Mouse (Mus musculus) left cerebral cortex, adult 2 months (tissue): ENCODE results near the gene Eif4enif1. TPM values are rescaled to one million over a fixed set of nuclear protein-coding genes. Genes with fewer than 3 reads are reported as not detected.

Experiments used
- DNase-seq, 2 experiments: peaks; one replicate each; pipeline ENCODE4 v3.0.0; 2021 to 2022; ENCODE audit warnings: low spot score in 2 of 2, mixed read lengths in 1 of 2; ENCODE audit errors: extremely low spot score in 1 of 2
- H3K27ac ChIP-seq: fragments of 200-600 bp; 2 replicates; pipeline ENCODE4 v1.8.1; 2022
- H3K4me3 ChIP-seq: fragments of 200-600 bp; 2 replicates; pipeline ENCODE4 v1.8.1; 2022
- CTCF ChIP-seq: fragments of 200-600 bp; IDR thresholded peaks from 2 replicates; pipeline ENCODE4 v1.8.1; 2022; ENCODE audit warnings: antibody characterized with exemption, mild to moderate bottlenecking, moderate library complexity
- intact Hi-C: fragments of 180-260 bp; cut with DNase I; formaldehyde crosslinking; loops from one replicate; pipeline ENCODE4 v1.15.1; 2025
- total RNA-seq, 2 experiments: library from RNA; stranded (reverse); gene quantifications; 2 replicates each; pipeline ENCODE4 v1.2.3; 2021

Eif4enif1 gene
- total RNA-seq, 2 experiments from 2014 or later = 71.1 to 72.6 TPM

DNA sequence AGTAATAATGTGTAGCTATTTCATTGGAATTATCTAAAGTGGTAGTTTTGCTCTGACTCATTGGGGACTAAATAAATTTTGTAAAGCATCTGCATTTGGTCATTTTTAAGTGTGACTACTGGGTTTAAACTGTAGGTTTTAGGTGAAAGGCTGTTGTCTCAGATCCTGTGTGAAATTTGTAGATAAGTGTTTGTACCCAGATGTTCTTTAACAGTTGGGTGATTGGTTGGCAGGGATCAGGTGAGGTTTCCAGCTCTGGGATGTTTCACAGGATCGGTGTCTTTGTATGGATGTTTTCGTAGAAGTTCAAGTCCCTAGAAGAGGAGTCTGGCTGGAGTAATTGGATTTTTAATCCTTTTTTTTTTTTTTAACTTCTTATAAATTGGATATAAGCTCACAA is 1.6 kb downstream of the Eif4enif1 start:
- intact Hi-C loops = no loop called here
- no peak for TF ChIP-seq CTCF
- H3K4me3 ChIP-seq = no peak overlapping the region
- no peak for DNase-seq
- no peak overlapping the region for H3K27ac ChIP-seq

- intact Hi-C loops = no loop called here
- Histone ChIP-seq H3K27ac (no peak overlapping the region), H3K4me3 (no peak overlapping the region)
- no peak for DNase-seq
- no peak for TF ChIP-seq CTCF
Measured at GRCm38 (mm10) chr11:3205207-3205606, 3.0 kb downstream of the Eif4enif1 start.

DNA sequence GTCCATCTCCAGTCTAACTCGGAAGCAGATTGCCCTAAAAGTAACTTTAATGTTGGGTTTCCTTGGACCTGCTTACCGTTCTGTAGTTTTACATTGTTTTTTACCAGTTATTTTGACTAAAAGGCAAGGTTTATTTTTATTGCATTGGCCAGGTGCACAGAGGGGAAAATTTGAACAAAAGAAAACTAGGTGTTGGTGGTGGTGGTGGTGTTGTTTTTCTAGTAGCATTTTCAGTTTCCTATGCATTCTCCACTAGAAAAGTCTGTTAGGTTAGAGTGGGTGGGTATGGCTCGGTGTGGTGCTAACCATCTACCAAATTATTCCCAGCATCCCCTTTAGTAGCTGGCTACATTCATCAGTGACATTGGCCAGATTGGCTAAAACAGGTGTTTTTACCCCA is 4.6 kb downstream of the Eif4enif1 start:
- no peak for DNase-seq
- no peak for TF ChIP-seq CTCF

DNA sequence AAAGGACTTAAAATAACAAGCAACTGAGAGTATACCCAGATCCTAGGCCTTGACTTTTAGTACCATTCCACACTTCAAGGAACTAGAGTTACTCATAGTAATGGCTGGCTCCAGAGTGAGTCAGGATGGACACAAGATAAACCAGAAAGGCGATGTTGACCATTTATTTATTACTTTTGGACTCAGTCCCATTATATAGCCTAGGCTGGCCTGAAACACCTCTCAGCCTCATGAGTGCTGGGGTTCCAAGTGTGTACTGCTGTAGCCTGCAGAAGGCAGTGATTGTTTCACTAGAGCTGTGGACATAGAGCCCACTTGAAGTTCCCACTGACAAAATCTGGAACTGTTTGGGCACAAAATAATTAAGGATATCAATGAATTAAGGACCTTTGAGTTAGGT is 10.3 kb downstream of the Eif4enif1 start:
- intact Hi-C loops = no loop called here
- Histone ChIP-seq H3K27ac (no peak overlapping the region), H3K4me3 (no peak overlapping the region)
- no peak for TF ChIP-seq CTCF
- DNase-seq = no peak

More for the DNA sequence above, 4.6 kb downstream of the Eif4enif1 start:
- H3K4me3 ChIP-seq = no peak overlapping the region
- intact Hi-C loops = no loop called here
- no peak overlapping the region for H3K27ac ChIP-seq

- DNase-seq = no peak
- no peak; the same call in 1 of the 2 replicates for TF ChIP-seq CTCF
- no peak overlapping the region for H3K27ac ChIP-seq
- no peak overlapping the region for H3K4me3 ChIP-seq
- intact Hi-C loops = loop anchor here (5.0 kb wide), 1 partner anchor 34 kb away; no protein-coding TSS in a partner anchor
Measured at GRCm38 (mm10) chr11:3223105-3223504, 20.9 kb downstream of the Eif4enif1 start.

- Histone ChIP-seq H3K27ac (no peak overlapping the region), H3K4me3 (no peak overlapping the region)
- intact Hi-C loops = no loop called here
- no peak for DNase-seq
- TF ChIP-seq CTCF = no peak
Measured at GRCm38 (mm10) chr11:3227113-3227512, 24.9 kb downstream of the Eif4enif1 start.

DNA sequence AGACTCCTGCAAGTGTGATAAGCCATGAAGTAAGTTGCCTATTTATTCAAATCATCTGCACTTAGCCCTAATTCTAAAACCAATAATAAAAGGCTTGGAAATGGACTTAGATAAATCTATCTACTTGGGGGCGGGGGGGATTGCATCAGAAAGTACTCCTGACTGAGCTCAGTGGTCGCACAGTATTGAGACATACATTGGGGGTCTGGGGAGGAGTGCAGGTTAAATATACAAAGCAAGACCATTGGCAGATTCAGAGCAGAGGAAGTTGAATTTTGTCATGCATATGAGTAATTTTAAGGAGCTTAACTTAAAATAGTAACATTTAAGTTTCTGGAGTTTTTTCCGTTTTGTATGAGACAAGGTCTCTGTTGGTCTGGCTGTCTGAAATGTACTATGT is 30.1 kb downstream of the Eif4enif1 start:
- TF ChIP-seq CTCF = no peak
- no peak for DNase-seq
- intact Hi-C loops = no loop called here
- Histone ChIP-seq H3K4me3 (no peak overlapping the region), H3K27ac (no peak overlapping the region)

DNA sequence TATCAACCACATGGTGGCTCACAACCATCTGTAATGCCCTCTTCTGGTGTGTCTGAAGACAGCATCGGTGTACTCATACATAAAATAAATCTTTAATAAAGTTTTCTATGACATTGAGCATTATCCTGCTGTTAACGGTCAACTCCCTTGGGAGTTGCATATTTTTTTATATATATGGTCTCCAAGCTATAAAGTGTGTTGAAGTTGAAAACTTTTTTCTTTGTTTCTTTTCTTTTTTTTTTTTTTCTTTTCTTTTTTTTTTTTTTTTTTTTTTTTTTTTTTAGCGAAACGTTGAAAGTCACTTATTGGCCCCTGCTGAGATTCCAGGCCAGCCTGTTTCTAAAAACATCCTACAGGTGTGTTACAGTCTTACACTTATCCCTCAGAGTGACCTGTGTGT is 31.5 kb downstream of the Eif4enif1 start:
- no peak for DNase-seq
- intact Hi-C loops = no loop called here
- no peak; the same call in 1 of the 2 replicates for TF ChIP-seq CTCF

GRCm38 (mm10) chr11:3235277-3235676 is 33.1 kb downstream of the Eif4enif1 start:
- no peak for TF ChIP-seq CTCF
- H3K4me3 ChIP-seq = no peak overlapping the region
- no peak overlapping the region for H3K27ac ChIP-seq
- DNase-seq = no peak
- intact Hi-C loops = no loop called here

More for the DNA sequence above, 31.5 kb downstream of the Eif4enif1 start:
- Histone ChIP-seq H3K27ac (no peak overlapping the region), H3K4me3 (no peak overlapping the region)

DNA sequence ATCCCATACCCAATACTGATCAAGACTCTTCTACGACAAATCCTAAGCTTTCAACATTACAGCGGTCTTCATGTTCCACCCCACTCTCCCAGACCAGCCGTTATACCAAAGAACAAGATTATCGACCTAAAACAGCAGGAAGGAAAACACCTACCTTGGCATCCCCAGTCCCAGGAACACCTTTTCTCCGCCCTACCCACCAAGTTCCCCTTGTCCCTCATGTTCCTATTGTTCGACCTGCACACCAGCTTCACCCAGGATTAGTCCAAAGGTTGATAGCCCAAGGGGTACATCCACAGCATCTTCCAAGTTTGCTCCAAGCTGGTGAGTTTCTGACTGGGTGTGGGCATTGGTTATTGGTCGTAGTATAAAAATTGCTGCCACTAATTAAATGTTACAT is 40.2 kb downstream of the Eif4enif1 start:
- no peak for DNase-seq
- no peak for TF ChIP-seq CTCF
- intact Hi-C loops = no loop called here

GRCm38 (mm10) chr11:3243771-3244170 is 41.6 kb downstream of the Eif4enif1 start:
- no peak for TF ChIP-seq CTCF
- DNase-seq = no peak
- Histone ChIP-seq H3K4me3 (no peak overlapping the region), H3K27ac (no peak overlapping the region)
- intact Hi-C loops = no loop called here

More for the DNA sequence above, 40.2 kb downstream of the Eif4enif1 start:
- no peak overlapping the region for H3K4me3 ChIP-seq
- H3K27ac ChIP-seq = no peak overlapping the region

DNA sequence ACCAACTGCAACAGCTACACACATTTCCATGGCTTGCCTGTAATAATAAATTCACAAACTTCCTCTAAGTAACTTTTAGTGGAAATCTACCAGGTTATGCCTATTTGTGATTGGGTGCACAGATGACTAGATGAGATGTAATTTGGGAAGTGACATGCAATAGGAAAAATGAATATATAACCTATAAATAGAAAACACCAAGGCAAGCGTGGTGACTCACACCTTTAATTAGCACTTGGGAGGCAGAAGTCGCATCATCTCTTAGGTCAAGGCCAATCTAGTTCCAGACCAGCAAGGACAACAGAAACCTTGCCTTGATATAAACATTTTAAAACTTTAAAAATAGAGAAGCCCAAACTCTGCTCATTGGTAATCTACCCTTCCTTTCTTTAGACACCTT is 45.2 kb downstream of the Eif4enif1 start:
- intact Hi-C loops = no loop called here
- H3K27ac ChIP-seq = no peak overlapping the region

DNA sequence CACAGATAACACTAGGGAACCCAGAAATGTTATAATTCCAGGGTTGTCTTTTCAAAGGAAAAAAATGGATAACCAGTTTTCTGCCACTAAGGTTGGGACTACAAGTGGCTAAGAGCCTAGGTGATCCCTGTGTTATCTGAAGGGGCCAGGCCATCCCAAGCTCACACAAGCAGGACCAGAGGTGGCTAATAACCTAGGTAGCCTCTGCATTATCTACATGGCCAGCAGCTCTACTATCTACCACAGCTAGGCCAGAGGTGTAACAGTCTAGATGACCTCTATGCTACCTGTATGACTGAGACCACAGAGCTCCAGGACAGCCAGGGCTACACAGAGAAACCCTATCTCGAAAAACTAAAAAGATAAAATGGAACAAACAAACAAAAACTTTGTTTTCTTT is 57.3 kb downstream of the Eif4enif1 start:
- DNase-seq = no peak
- Histone ChIP-seq H3K4me3 (no peak overlapping the region), H3K27ac (no peak overlapping the region)
- intact Hi-C loops = loop anchor here (5.0 kb wide), 1 partner anchor 37 kb away; no protein-coding TSS in a partner anchor
- TF ChIP-seq CTCF = no peak

More for the DNA sequence above, 45.2 kb downstream of the Eif4enif1 start:
- no peak overlapping the region for H3K4me3 ChIP-seq
- TF ChIP-seq CTCF = no peak
- no peak for DNase-seq
